Mouse (Mus musculus): ENCODE results near the gene Pcbp3.

Gene Pcbp3

DNA sequence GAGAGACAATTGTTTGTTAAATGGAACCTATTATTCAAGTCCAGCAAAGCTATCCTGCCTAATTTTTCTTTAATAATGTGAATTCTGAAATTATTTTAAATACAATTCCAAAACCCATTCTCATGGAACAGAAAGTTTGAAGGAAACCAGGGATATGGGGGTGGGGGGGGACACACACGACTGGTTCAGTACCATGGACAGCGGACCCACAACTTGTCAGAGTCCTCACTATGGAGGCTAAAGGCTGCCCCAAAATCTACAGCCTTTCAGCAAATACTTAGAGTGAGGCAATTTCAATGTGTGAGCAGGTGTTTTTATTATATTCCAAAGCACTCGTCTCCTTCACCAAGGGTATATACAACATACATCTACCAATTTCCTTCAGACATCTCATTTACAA, 3.5 kb downstream of the Pcbp3 start:
- ChIA-PET POLR2A (interaction anchor here in 1 of 4 experiments (0.6 kb wide), 1 partner anchor 75 kb away, joined by 3 read pairs; no protein-coding TSS in a partner anchor), CTCF (interaction anchor here in 2 of 4 experiments (0.6 to 0.7 kb wide), 2 partner anchors 124 to 1798 kb away, joined by 3 read pairs; no protein-coding TSS in a partner anchor)

DNA sequence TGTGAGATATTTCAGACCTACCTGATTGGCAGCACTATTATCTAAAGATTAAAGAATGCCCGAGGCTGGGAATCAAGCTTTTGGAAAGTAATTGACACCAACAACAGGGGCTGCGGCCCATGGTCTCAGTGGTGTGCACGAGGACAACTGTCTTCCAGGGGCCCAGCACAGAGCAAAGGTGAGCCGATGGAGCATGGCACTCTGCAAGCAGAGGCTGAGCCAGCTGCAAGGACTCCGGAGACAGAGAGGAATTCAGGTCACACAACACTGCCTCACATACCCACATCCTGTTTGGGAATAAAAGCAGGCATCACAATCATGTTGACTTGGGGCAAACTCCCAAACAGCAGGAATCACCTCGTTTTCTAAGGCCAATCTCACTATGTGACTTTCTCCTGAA, 5.5 kb downstream of the Pcbp3 start:
- POLR2A ChIA-PET = interaction anchor here in 2 of 4 experiments (0.7 to 1.0 kb wide), 3 partner anchors 11 to 694 kb away, joined by 3 to 5 read pairs (median 3); no protein-coding TSS in a partner anchor
- CTCF ChIA-PET = no interaction called here

DNA sequence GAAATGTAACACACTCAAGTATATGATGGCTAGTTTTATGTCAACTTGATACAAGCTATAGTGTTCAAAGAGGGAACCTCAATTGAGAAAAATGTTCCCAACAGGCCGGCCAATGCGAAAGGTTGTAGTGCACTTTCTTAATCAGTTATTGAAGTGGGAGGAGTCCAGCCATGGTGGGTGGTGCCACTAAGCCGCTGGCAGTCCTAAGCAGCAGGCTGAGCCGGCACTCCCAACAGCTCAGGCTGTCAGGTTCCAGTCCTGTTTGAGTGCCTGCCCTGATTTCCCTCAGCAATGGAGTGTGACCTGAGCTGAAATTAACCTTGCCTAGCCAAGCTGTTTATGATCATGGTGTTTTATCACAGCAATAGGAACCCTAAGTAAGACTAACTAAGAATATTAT, 20.6 kb downstream of the Pcbp3 start:
- POLR2A ChIA-PET = interaction anchor here in 2 of 4 experiments (1.0 to 1.8 kb wide), 4 partner anchors 12 to 29 kb away, joined by 3 to 5 read pairs (median 3); partner anchors contain the start of gene Pcbp3 (in 1 of the 2)
- CTCF ChIA-PET = interaction anchor here in 2 of 4 experiments (0.6 to 0.7 kb wide), 3 partner anchors 21 to 304 kb away, joined by 3 to 8 read pairs (median 4); partner anchors contain the start of gene Pcbp3 (in 1 of the 2)

DNA sequence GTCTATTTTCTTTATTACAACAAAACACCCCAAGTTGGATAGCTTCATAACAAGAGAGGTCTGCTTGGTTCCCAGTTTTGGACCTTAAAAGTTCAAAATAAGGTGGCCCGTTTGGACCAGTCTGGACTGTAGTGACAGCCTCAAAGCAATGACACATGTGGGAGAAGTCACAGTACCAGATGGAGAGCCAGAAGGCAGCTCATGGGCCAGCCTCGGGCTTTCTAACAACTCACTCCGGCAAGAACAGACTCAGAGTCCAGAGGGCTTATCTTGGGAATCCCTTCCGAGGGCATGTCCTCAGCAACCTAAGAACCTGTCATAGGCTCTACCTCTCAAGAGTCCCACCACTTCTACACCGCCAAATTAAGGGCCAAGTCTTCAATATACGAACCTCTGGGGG, 24.9 kb downstream of the Pcbp3 start:
- ChIA-PET POLR2A (interaction anchor here in 1 of 4 experiments (1.4 to 1.9 kb wide), 2 partner anchors 12 to 25 kb away, joined by 3 to 6 read pairs; partner anchors contain the start of gene Pcbp3), CTCF (interaction anchor here in 1 of 4 experiments (1.0 kb wide), 1 partner anchor 12 kb away, joined by 3 read pairs; no protein-coding TSS in a partner anchor)

DNA sequence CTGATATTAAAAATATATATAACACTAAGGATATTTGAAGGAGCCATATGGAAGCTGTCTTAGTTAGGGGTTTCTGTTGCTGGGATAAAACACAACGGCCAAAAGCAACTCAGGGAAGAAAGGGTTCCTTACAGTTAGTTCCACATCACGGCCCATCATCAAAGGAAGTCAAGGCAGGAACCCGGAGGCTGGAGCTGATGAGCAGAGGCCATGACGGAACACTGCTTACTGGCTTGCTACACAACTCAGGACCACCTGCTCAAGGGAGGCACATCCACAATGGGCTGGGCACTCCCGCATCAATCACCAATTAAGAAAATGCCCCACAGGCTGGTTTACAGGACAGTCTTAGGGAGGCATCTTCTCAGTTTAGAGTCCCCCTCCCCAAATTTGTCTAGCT, 26.9 kb downstream of the Pcbp3 start:
- ChIA-PET POLR2A (no interaction called here), CTCF (no interaction called here)

DNA sequence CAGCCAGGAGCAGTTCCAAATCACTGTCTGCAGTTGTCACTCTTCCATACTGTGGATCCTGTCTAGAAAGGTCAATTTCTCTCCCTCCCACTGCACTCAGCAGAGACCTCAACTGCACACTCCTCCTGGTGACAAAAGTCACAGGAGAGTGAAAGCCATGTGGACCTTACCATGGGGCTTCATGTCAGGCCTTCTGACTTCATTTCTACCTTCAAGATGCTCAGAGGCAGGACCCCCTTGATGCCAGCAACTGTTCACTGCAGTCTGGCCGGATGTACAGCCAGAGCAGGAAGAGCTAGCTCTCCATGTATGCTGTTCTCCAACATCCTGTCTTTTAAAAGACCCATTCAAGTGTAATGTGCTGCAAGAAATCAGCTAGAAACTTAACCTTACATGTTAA, 29.9 kb downstream of the Pcbp3 start:
- ChIA-PET POLR2A (interaction anchor here in 1 of 4 experiments (0.5 kb wide), 1 partner anchor 523 kb away, joined by 3 read pairs; no protein-coding TSS in a partner anchor), CTCF (no interaction called here)

DNA sequence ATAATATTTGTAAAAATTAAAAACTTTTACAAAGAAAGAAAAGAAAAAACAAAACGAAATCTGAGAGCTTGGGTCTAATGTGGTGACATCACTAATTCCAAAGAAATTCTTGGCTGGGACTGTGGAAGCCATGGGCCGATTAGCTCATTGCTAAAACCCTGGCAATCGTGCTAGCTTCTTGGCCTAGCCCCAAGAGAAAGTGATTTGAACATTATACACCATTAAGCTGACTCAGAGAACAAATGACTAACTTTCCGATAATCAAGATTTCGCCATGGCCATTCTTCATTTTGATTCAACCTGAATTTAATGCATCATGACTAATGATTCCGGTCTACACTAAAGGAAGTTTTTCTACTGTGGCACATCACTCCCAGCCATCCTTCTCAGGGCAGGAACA, 30.6 kb downstream of the Pcbp3 start:
- ChIA-PET POLR2A (interaction anchor here in 2 of 4 experiments (1.0 to 1.6 kb wide), 2 partner anchors 31 kb away, joined by 3 to 4 read pairs; partner anchors contain the start of gene Pcbp3 (in 2 of the 2)), CTCF (no interaction called here)

DNA sequence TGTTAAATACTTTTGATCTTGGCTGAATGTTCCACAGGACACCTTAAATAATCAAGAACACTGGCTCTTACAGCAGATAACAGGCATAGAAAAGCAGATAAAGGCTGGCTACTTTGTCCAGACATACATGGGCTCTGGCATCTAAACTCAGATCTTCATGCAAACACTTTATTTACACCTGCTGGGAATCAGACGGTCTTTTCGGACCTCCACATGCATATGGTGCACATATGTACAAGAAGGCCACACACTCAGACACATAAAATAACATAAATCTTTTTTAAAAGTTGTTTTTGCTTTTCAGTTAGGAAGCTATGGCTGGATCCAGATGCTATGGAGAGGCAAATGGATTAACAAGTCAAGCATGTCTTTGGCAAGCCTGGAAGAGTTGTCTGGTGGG, 37.2 kb downstream of the Pcbp3 start:
- CTCF ChIA-PET = interaction anchor here in 1 of 4 experiments (0.9 to 1.0 kb wide), 2 partner anchors 12 to 15 kb away, joined by 3 read pairs; no protein-coding TSS in a partner anchor
- POLR2A ChIA-PET = interaction anchor here in 2 of 4 experiments (0.5 to 1.4 kb wide), 4 partner anchors 41 to 770 kb away, joined by 3 read pairs; no protein-coding TSS in a partner anchor

DNA sequence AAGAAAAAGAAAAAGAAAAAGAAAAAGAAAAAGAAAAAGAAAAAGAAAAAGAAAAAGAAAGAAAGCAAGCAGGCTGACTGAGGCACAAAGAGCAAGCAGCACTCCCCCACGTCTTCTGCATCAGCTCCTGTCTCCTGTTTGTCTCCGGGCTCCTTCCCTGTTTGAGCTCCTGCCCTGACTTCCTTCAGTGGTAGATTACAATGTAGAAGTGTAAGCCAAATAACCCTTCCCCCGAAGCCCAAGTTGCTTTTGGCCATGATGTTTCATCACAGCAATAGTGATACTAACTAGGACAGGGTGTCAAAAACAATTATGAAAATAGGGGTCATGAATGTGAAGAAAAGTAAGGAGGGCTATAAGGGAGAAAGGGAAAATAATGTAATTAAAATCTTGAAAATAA, 43.6 kb downstream of the Pcbp3 start:
- POLR2A ChIA-PET = interaction anchor here in 1 of 4 experiments (0.6 to 0.9 kb wide), 2 partner anchors 23 to 188 kb away, joined by 3 read pairs; no protein-coding TSS in a partner anchor
- CTCF ChIA-PET = no interaction called here

DNA sequence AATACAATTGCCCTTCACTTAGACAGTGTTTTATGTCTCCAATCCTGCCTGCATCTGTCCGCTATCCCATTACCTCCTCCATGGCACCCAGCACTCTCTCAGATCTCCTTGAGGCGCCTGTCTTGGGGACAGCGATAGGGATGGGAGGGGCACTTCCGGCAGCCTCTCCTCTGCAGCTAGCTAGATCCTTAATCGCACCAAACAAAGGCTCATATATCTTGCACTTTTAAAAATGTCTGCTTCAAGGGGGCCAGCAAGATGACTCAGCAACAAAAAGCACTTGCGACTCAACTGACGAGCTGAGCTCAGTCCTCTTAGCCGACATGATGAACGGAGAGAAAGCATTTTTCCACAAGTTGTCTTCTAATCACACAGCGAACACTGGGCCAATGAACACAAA, 55.3 kb downstream of the Pcbp3 start:
- POLR2A ChIA-PET = interaction anchor here in 2 of 4 experiments (1.0 to 1.3 kb wide), 4 partner anchors 10 to 71 kb away, joined by 3 to 4 read pairs (median 3); partner anchors contain the start of gene Pcbp3 (in 1 of the 2)
- CTCF ChIA-PET = interaction anchor here in 1 of 4 experiments (1.3 kb wide), 1 partner anchor 224 kb away, joined by 5 read pairs; no protein-coding TSS in a partner anchor

DNA sequence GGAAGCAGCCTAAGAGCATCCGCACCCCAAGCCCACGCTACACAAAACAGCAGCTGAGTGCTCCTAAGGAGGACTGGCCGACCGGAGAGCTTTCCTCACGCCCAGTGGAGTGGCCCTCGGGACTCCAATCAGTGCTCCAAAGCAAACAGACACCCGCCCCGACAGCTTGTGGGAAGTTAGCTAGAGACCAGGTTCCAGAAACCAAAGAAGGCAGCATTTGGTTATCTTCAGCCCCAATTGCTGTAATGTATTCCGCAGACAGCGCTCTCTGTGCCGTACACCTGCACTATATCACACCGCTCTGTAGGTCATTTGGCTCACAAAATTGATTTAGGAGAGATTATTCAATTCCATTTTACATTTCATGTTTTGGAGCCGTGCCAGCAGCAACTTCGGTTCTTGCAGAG, 55.7 kb downstream of the Pcbp3 start:
- CTCF ChIA-PET = interaction anchor here in 1 of 4 experiments (1.3 kb wide), 1 partner anchor 225 kb away, joined by 5 read pairs; no protein-coding TSS in a partner anchor
- POLR2A ChIA-PET = interaction anchor here in 2 of 4 experiments (0.8 to 1.3 kb wide), 6 partner anchors 11 to 496 kb away, joined by 3 to 4 read pairs (median 3); partner anchors contain the start of gene Pcbp3 (in 1 of the 2)

DNA sequence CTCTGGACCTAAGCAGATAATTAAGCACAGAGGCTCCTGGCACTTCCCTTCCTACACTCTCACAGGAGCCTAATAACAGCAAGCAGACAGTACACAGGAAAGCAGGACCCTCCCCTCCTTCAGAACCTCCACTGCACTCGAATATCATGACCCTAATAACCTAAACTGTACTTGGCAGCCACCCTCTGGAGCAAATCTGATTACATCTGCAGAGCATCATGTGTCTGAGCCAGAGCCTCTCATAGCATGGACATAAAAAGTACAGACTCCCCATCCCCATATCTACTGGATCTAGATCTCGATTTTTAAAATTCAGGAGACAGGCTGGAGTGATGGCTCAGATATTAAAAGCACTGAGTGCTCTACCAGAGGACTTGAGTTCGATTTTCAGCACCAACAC, 58.0 kb downstream of the Pcbp3 start:
- CTCF ChIA-PET = no interaction called here
- POLR2A ChIA-PET = no interaction called here

DNA sequence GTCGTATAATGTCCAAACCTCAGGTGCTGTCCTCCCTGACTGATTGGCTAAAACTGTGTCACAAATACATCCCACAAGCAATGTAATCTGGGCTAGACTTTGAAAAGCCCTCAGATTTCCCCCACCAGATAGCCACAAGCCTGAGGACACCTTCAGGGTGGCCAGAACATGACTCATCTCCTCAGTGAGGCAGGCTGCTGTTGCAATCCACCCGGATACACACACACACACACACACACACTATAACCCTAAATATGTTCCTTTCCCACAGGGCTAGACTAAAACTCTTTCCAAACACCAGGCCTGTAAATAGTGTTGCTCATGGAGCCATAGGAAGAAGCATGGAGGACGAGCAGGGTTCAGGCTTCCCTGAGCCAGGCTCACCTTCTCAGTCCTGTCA, 58.6 kb downstream of the Pcbp3 start:
- CTCF ChIA-PET = no interaction called here
- POLR2A ChIA-PET = interaction anchor here in 1 of 4 experiments (1.0 kb wide), 2 partner anchors 10 to 21 kb away, joined by 3 read pairs; no protein-coding TSS in a partner anchor

DNA sequence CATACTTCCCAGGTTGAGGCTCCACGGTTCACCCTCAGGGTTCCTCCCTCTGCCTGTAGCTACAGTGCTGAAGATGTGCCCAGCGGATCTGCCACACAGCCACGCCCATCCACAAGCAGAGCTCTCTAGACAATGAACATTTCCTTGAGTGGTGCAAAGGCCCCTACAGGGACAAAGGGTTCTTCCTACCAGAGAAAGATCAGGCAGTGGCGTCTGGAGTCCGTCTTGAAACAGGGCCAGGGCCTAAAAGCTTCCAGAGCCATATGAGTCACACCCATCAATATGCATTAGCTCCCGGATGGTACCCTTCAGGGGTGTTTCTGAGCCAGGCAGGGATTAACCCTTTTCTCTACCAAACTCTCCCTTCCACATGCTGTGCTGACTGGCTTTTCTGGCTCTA, 59.1 kb downstream of the Pcbp3 start:
- POLR2A ChIA-PET = interaction anchor here in 1 of 4 experiments (1.0 kb wide), 2 partner anchors 11 to 20 kb away, joined by 3 read pairs; no protein-coding TSS in a partner anchor
- CTCF ChIA-PET = no interaction called here

DNA sequence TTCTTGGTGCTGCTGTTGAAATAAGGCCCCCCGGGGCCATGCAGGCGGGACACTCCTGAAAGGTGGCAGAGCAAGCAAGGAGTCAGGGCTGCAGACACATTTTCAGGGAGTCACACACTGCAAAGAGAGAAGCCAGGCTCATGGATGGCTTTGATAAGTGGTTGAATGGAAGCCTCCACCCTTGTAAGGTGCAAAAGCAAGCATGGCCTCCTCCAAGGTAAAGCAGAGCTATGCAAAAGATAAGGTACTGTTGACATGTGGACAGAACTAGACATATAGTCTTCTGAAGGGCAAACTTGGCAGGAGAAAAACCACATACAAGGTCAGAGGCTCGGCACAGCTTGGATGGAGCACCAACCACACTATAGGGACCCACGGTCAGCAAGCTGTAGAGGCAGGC, 63.3 kb downstream of the Pcbp3 start:
- CTCF ChIA-PET = no interaction called here

DNA sequence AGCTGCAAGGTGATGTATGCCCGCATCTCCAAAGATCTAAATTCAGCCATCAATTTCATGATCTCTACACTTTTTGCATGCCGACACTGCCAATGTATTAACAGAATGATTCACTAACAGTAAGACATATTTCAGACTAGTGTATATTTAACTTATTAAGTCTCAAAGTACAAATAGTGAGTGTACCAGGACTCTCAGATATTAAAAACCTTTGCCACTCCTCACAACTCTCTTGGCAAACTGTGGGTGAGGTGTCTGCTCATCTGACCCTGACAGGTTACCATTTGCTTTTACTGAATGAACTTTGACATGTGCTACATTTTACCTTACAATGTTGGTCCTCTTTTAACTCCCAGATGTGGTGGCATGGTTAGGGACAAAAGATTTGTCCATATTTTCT, 70.2 kb downstream of the Pcbp3 start:
- POLR2A ChIA-PET = no interaction called here

More for the DNA sequence above, 63.3 kb downstream of the Pcbp3 start:
- POLR2A ChIA-PET = no interaction called here

DNA sequence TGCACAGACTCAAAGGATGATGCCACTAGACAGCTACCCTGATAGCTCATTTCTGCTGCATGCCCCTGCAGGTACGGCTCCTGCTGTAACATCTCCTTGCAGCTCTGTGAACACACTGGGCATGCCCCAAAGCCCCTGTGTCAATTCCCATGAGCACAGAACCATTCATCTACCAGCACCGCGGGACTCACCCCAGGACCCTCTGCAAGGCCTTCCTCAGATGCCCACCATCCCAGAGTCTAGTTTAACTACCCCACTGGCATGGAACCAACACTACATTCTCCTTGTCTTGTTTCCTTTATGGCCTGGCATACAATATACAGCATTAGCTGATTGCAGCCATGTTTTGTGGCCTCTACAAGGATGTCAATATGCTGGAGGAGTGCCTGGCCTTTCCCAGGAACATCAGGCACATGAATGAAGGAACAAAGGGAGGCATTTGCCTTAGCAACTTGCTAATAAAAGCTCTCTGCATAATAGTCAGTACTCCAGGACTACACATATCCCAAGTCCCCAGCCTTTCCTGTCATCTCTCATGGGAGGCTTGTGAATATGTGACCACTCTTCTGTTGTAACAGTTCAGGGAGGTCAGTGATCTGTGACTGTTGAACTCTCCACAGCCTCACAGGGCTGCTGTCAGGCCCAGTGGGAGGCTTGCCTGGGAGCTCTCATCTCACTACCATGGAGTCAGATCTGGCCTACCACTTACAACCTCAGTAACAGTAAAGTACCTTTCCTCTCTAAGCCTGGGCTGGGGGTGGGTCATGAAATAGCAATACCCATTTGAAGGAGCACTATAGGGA, 78.0 kb downstream of the Pcbp3 start:
- ChIA-PET POLR2A (interaction anchor here in 2 of 4 experiments (1.0 to 2.9 kb wide), 6 partner anchors 8 to 124 kb away, joined by 3 to 11 read pairs (median 3); partner anchors contain the start of gene Pcbp3 (in 1 of the 2)), CTCF (interaction anchor here in 2 of 4 experiments (0.6 to 1.2 kb wide), 2 partner anchors 42 to 260 kb away, joined by 3 to 4 read pairs; partner anchors contain the start of gene Col6a2 (in 1 of the 2))

More for the DNA sequence above, 70.2 kb downstream of the Pcbp3 start:
- CTCF ChIA-PET = no interaction called here

DNA sequence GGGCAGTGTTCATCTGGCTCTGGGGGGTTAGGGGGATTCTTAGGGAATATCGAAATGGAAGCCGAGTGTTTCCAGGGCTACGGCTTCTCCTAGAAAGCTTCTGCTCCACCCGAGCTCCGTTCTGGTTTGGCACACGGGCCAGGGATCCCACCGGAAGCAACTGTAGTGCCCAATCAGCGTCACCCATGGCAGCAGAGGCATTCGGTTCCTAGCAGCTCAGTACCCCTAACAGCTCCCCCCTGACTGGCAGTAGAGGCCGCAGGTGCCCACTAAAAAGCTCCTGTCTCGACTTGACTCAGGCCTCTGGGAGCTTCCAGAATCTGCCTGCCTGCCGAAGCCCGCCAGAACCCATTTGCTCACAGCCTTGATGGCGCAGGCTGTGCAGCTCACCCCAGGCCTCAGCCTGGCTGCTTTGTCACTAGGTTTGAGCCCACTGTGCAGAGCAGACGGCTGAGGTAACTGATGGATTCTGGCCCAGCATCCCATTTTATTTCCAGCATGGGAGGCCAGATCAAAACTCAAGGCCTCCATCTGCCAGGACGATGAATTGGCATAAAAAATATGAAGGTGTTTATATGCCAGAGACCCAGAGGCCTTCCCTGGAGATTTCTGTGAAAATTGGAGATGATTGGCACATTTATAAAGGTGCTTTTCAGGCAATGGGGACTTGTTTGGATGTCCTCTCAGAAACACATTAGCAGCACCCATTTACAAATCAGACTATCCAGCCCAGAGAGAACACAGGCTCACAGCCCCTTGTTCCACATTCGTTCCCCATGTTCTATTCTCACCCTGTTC, 78.8 kb downstream of the Pcbp3 start:
- CTCF ChIA-PET = interaction anchor here in 1 of 4 experiments (1.2 kb wide), 1 partner anchor 259 kb away, joined by 3 read pairs; the partner anchor contains the start of gene Col6a2
- POLR2A ChIA-PET = interaction anchor here in 2 of 4 experiments (0.8 to 2.9 kb wide), 6 partner anchors 20 to 125 kb away, joined by 3 to 11 read pairs (median 3); partner anchors contain the start of gene Pcbp3 (in 1 of the 2)

All from embryonic stem cell, embryonic (primary cell).